Mouse (Mus musculus): ENCODE measurements at regions not wholly inside any gene's neighbourhood (a gene's known extent, or its start where the extent isn't known, plus 50 kb on each side); places are given as distances from the start of the nearest gene placed in this dataset.

GRCm38 (mm10) chr16:29001249-29001648 is 71.8 kb upstream of the Mb21d2 start:
- H3K4me2 ChIP-seq (replicated peaks; ENCODE audit: low read depth): no peak overlapping the region
- no peak for ATAC-seq

GRCm38 (mm10) chr16:28999641-29000040 is 70.2 kb upstream of the Mb21d2 start:
- 82% methylated on average over 4 of the region's 4 CpGs for WGBS

More at GRCm38 (mm10) chr16:29001249-29001648, 71.8 kb upstream of the Mb21d2 start:
- Histone ChIP-seq H3K9me3 (ENCODE audit: control insufficient read depth) (no peaks in the 10 kb centered on the region), H3K4me3 (ENCODE audit: low read depth, low read length) (no peak overlapping the region), H3K27ac (ENCODE audit: low read depth, low read length) (no peak overlapping the region), H3K9ac (ENCODE audit: low read depth, low read length) (no peak overlapping the region), H3K4me1 (replicated peaks; ENCODE audit: control insufficient read depth, insufficient read depth, low read length) (no peaks in the 10 kb centered on the region), H3K36me3 (ENCODE audit: control insufficient read depth, insufficient read depth) (no peaks in the 10 kb centered on the region), H3K27me3 (replicated peaks; ENCODE audit: control insufficient read depth, insufficient read depth, low read length) (no peaks in the 10 kb centered on the region)
- no peak for TF ChIP-seq CTCF (IDR thresholded peaks at IDR 0.05; ENCODE audit: low read depth)
- 82% methylated on average over 9 of the region's 9 CpGs for WGBS

GRCm38 (mm10) chr16:28996629-28997028 is 67.2 kb upstream of the Mb21d2 start:
- 68% methylated on average over 3 of the region's 3 CpGs for WGBS

More at GRCm38 (mm10) chr16:28999641-29000040, 70.2 kb upstream of the Mb21d2 start:
- Histone ChIP-seq H3K36me3 (ENCODE audit: control insufficient read depth, insufficient read depth) (no peaks in the 10 kb centered on the region), H3K9me3 (ENCODE audit: control insufficient read depth) (no peaks in the 10 kb centered on the region), H3K4me1 (replicated peaks; ENCODE audit: control insufficient read depth, insufficient read depth, low read length) (no peaks in the 10 kb centered on the region), H3K27ac (ENCODE audit: low read depth, low read length) (no peak overlapping the region), H3K27me3 (replicated peaks; ENCODE audit: control insufficient read depth, insufficient read depth, low read length) (no peaks in the 10 kb centered on the region), H3K4me3 (ENCODE audit: low read depth, low read length) (no peak overlapping the region), H3K4me2 (replicated peaks; ENCODE audit: low read depth) (no peak overlapping the region), H3K9ac (ENCODE audit: low read depth, low read length) (no peak overlapping the region)
- ATAC-seq: no peak
- TF ChIP-seq CTCF (IDR thresholded peaks at IDR 0.05; ENCODE audit: low read depth): no peak

GRCm38 (mm10) chr16:28990666-28991065 is 61.2 kb upstream of the Mb21d2 start:
- WGBS: 95% methylated on average over 3 of the region's 3 CpGs

More at GRCm38 (mm10) chr16:28996629-28997028, 67.2 kb upstream of the Mb21d2 start:
- no peak for TF ChIP-seq CTCF (IDR thresholded peaks at IDR 0.05; ENCODE audit: low read depth)
- Histone ChIP-seq H3K4me3 (ENCODE audit: low read depth, low read length) (no peak overlapping the region), H3K9ac (ENCODE audit: low read depth, low read length) (no peak overlapping the region), H3K27ac (ENCODE audit: low read depth, low read length) (no peak overlapping the region), H3K36me3 (ENCODE audit: control insufficient read depth, insufficient read depth) (no peaks in the 10 kb centered on the region), H3K4me2 (replicated peaks; ENCODE audit: low read depth) (no peak overlapping the region), H3K9me3 (ENCODE audit: control insufficient read depth) (0 out of 2 replicates have a peak, but pooled peaks cover 5% of the 10 kb centered on the region), H3K27me3 (replicated peaks; ENCODE audit: control insufficient read depth, insufficient read depth, low read length) (no peaks in the 10 kb centered on the region), H3K4me1 (replicated peaks; ENCODE audit: control insufficient read depth, insufficient read depth, low read length) (no peaks in the 10 kb centered on the region)
- no peak for ATAC-seq

GRCm38 (mm10) chr16:28984931-28985330 is 55.5 kb upstream of the Mb21d2 start:
- Histone ChIP-seq H3K27ac (ENCODE audit: low read depth, low read length) (no peak overlapping the region), H3K36me3 (ENCODE audit: control insufficient read depth, insufficient read depth) (no peaks in the 10 kb centered on the region), H3K9ac (ENCODE audit: low read depth, low read length) (no peak overlapping the region), H3K9me3 (ENCODE audit: control insufficient read depth) (no peaks in the 10 kb centered on the region), H3K4me3 (ENCODE audit: low read depth, low read length) (no peak overlapping the region), H3K4me2 (replicated peaks; ENCODE audit: low read depth) (no peak overlapping the region), H3K4me1 (replicated peaks; ENCODE audit: control insufficient read depth, insufficient read depth, low read length) (no peaks in the 10 kb centered on the region), H3K27me3 (replicated peaks; ENCODE audit: control insufficient read depth, insufficient read depth, low read length) (no peaks in the 10 kb centered on the region)
- 38% methylated on average over 6 of the region's 6 CpGs for WGBS
- no peak for TF ChIP-seq CTCF (IDR thresholded peaks at IDR 0.05; ENCODE audit: low read depth)
- ATAC-seq: no peak

More at GRCm38 (mm10) chr16:28990666-28991065, 61.2 kb upstream of the Mb21d2 start:
- no peak for TF ChIP-seq CTCF (IDR thresholded peaks at IDR 0.05; ENCODE audit: low read depth)
- no peaks in the 10 kb centered on the region for H3K36me3 ChIP-seq (ENCODE audit: control insufficient read depth, insufficient read depth)
- H3K27ac ChIP-seq (ENCODE audit: low read depth, low read length): no peak overlapping the region
- H3K4me2 ChIP-seq (replicated peaks; ENCODE audit: low read depth): no peak overlapping the region
- H3K4me3 ChIP-seq (ENCODE audit: low read depth, low read length): no peak overlapping the region
- no peak overlapping the region for H3K9ac ChIP-seq (ENCODE audit: low read depth, low read length)
- no peaks in the 10 kb centered on the region for H3K27me3 ChIP-seq (replicated peaks; ENCODE audit: control insufficient read depth, insufficient read depth, low read length)
- 0 out of 2 replicates have a peak, but pooled peaks cover 9% of the 10 kb centered on the region for H3K9me3 ChIP-seq (ENCODE audit: control insufficient read depth)
- H3K4me1 ChIP-seq (replicated peaks; ENCODE audit: control insufficient read depth, insufficient read depth, low read length): no peaks in the 10 kb centered on the region
- ATAC-seq: no peak

- Histone ChIP-seq H3K4me1 (replicated peaks; ENCODE audit: control insufficient read depth, insufficient read depth, low read length) (no peaks in the 10 kb centered on the region), H3K9ac (ENCODE audit: low read depth, low read length) (no peak overlapping the region), H3K36me3 (ENCODE audit: control insufficient read depth, insufficient read depth) (no peaks in the 10 kb centered on the region), H3K27ac (ENCODE audit: low read depth, low read length) (no peak overlapping the region), H3K27me3 (replicated peaks; ENCODE audit: control insufficient read depth, insufficient read depth, low read length) (no peaks in the 10 kb centered on the region), H3K4me3 (ENCODE audit: low read depth, low read length) (no peak overlapping the region), H3K4me2 (replicated peaks; ENCODE audit: low read depth) (no peak overlapping the region), H3K9me3 (ENCODE audit: control insufficient read depth) (no peaks in the 10 kb centered on the region)
- 75% methylated on average over 7 of the region's 7 CpGs for WGBS
- no peak for ATAC-seq
- no peak for TF ChIP-seq CTCF (IDR thresholded peaks at IDR 0.05; ENCODE audit: low read depth)
Observed at GRCm38 (mm10) chr16:28982901-28983300, 53.4 kb upstream of the Mb21d2 start.
